Mouse (Mus musculus) stomach, embryonic 14.5 days (tissue): ENCODE measurements around the gene Gm5662. TPM values are rescaled to one million over a fixed set of nuclear protein-coding genes. Genes with fewer than 3 reads are reported as not detected.
"Not testable (repeated sequence)": the region's sequence is repeated elsewhere in the genome, so short reads cannot be mapped to it uniquely, and the experiment has no call there.

Experiments used
- ATAC-seq: fragments of 200-750 bp; cut with Nextera tagmentation; 2 replicates; pipeline ENCODE4 v1.8.0; 2017; ENCODE audit warnings: low read depth, moderate TSS enrichment; ENCODE audit not compliant: insufficient number of reproducible peaks, insufficient read depth, low FRiP score
- H3K27ac ChIP-seq: fragments of 300-500 bp; sonication (generic); 2 replicates; pipeline ENCODE4 v1.5.1; 2014; ENCODE audit warnings: mild to moderate bottlenecking, low read length, moderate library complexity, mixed read lengths
- H3K27me3 ChIP-seq: fragments of 300-500 bp; sonication (generic); 2 replicates; pipeline ENCODE4 v1.6.1; 2014; ENCODE audit warnings: low read length, control low read depth, mixed read lengths; ENCODE audit not compliant: control insufficient read depth, insufficient read depth
- H3K36me3 ChIP-seq: fragments of 300-500 bp; sonication (generic); 2 replicates; pipeline ENCODE4 v1.6.1; 2014; ENCODE audit warnings: mild to moderate bottlenecking, control low read depth, low read length, moderate library complexity, mixed read lengths; ENCODE audit not compliant: control insufficient read depth, insufficient read depth
- H3K4me1 ChIP-seq: fragments of 300-500 bp; sonication (generic); 2 replicates; pipeline ENCODE4 v1.6.1; 2014; ENCODE audit warnings: low read length, control low read depth, mixed read lengths; ENCODE audit not compliant: control insufficient read depth, insufficient read depth
- H3K4me2 ChIP-seq: fragments of 300-500 bp; sonication (generic); replicated peaks from 2 replicates; pipeline ENCODE4 v1.6.1; 2014; ENCODE audit warnings: low read depth, low read length, control low read depth
- H3K4me3 ChIP-seq: fragments of 300-500 bp; sonication (generic); 2 replicates; pipeline ENCODE4 v1.5.1; 2014; ENCODE audit warnings: low read depth, low read length, control low read depth
- H3K9ac ChIP-seq: fragments of 300-500 bp; sonication (generic); replicated peaks from 2 replicates; pipeline ENCODE4 v1.6.1; 2014; ENCODE audit warnings: low read depth, mild to moderate bottlenecking, control low read depth, low read length, moderate library complexity, mixed read lengths
- H3K9me3 ChIP-seq: fragments of 300-500 bp; sonication (generic); 2 replicates; pipeline ENCODE4 v1.6.1; 2016; ENCODE audit warnings: low read depth, low read length, control low read depth; ENCODE audit not compliant: control insufficient read depth
- WGBS: fragments of 180-500 bp; shearing (Covaris S2); extraction: QIAGEN DNeasy Blood & Tissue Kit; methylation state at CpG from one replicate; pipeline ENCODE4 v1.1.7; 2014; 5-methylcytosine and 5-hydroxymethylcytosine counted together
- polyA plus RNA-seq: library from polyadenylated mRNA; unstranded; fragments of >200 nt; fragmentation: Nextera tagmentation; extraction: Ambion mirVana; gene quantifications from 2 replicates; pipeline ENCODE4 v1.2.1, GENCODE M21; 2014

The Gm5662 gene
- polyA plus RNA-seq, 1 experiment from 2014 or later: not detected

GRCm38 (mm10) chr12:88245786-88246185 lies 28.5 kb downstream of the Gm5662 start:
- H3K4me3 ChIP-seq, H3K4me1 ChIP-seq, H3K9ac ChIP-seq, H3K9me3 ChIP-seq, H3K4me2 ChIP-seq, ATAC-seq, H3K27me3 ChIP-seq, H3K27ac ChIP-seq, H3K36me3 ChIP-seq: not testable (repeated sequence)

- 68% methylated on average over 1 of the region's 1 CpGs for WGBS
- not testable (repeated sequence) for H3K9me3 ChIP-seq, H3K27me3 ChIP-seq, H3K27ac ChIP-seq, H3K36me3 ChIP-seq, H3K4me2 ChIP-seq, H3K9ac ChIP-seq, ATAC-seq, H3K4me3 ChIP-seq, H3K4me1 ChIP-seq
Measured at GRCm38 (mm10) chr12:88242940-88243339, 31.4 kb downstream of the Gm5662 start.

Other genes starting within 250 kb of the Gm5662 start
- gene Gm2056, start 247.5 kb downstream of the Gm5662 start, polyA plus RNA-seq: not detected in 2 replicates
- gene Gm16368, start 190.8 kb downstream of the Gm5662 start, polyA plus RNA-seq: not detected in 2 replicates
- gene Gm10436, start 92.4 kb downstream of the Gm5662 start, polyA plus RNA-seq: not detected in 2 replicates
- not detected in 2 replicates for gene Gm8332, start 24.4 kb downstream of the Gm5662 start, polyA plus RNA-seq
- gene Gm5039, start 49.5 kb upstream of the Gm5662 start, polyA plus RNA-seq: not detected in 2 replicates
- gene Adck1, start 86.1 kb upstream of the Gm5662 start, polyA plus RNA-seq: 11.0 and 15.6 TPM in 2 replicates